Mouse (Mus musculus) cerebellum, adult 2 months (tissue): ENCODE measurements around the gene Wipf1.

ENCODE experiments used
- CTCF ChIP-seq: fragments of 200-500 bp; IDR thresholded peaks from 2 replicates; pipeline ENCODE4 v1.5.1; 2011; ENCODE audit warnings: low read depth, mild to moderate bottlenecking, control low read depth, low read length, moderate library complexity, borderline replicate concordance; ENCODE audit not compliant: insufficient read depth
- POLR2A ChIP-seq: fragments of 200-500 bp; IDR thresholded peaks from 2 replicates; pipeline ENCODE4 v1.6.1; 2011; ENCODE audit warnings: low read length, control low read depth, borderline replicate concordance; ENCODE audit not compliant: insufficient read depth

DNA sequence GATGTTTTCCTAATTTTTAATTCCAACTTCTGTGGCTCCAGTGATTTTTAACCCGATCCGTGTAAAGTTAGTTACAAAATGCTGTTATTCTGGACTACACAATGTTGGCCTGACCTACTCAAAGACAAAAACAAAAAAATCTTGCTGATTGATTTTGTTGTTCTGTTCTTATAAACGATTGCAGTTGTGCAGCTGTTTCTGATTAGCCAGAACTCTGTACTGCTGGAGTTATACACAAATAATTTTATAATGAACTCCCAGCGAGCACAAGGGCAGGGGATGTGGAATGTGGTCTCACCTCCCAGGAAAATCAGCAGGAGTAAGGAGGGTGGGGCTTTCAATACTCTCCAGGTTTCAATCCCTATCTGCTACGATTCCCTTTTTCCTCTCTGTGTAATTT is 10.6 kb downstream of the Wipf1 start:
- no peak for TF ChIP-seq POLR2A
- no peak for TF ChIP-seq CTCF
